Mouse (Mus musculus) kidney, adult 2 months (tissue): ENCODE results near the gene Phf20. TPM values are rescaled to one million over a fixed set of nuclear protein-coding genes. Genes with fewer than 3 reads are reported as not detected.

Source experiments
- DNase-seq: peaks from one replicate; pipeline ENCODE4 v3.0.0; 2021
- H3K27ac ChIP-seq: fragments of 200-500 bp; 2 replicates; pipeline ENCODE4 v1.5.1; 2012; ENCODE audit warnings: low read depth, low read length, control low read depth, inconsistent platforms; ENCODE audit not compliant: insufficient read depth
- H3K27me3 ChIP-seq: fragments of 200-500 bp; replicated peaks from 2 replicates; pipeline ENCODE4 v1.6.1; 2012; ENCODE audit warnings: mild to moderate bottlenecking, moderate library complexity, low read length, inconsistent platforms; ENCODE audit not compliant: control insufficient read depth, insufficient read depth
- H3K36me3 ChIP-seq: fragments of 200-500 bp; 2 replicates; pipeline ENCODE4 v1.6.1; 2012; ENCODE audit warnings: mild to moderate bottlenecking, moderate library complexity, low read length, inconsistent platforms; ENCODE audit not compliant: control insufficient read depth, insufficient read depth
- H3K4me1 ChIP-seq: fragments of 200-500 bp; 2 replicates; pipeline ENCODE4 v1.6.1; 2011; ENCODE audit warnings: low read length; ENCODE audit not compliant: control insufficient read depth, insufficient read depth
- H3K4me3 ChIP-seq: fragments of 200-500 bp; 2 replicates; pipeline ENCODE4 v1.5.1; 2011; ENCODE audit warnings: mild to moderate bottlenecking, low read depth, low read length, control low read depth; ENCODE audit not compliant: insufficient read depth
- CTCF ChIP-seq: fragments of 200-500 bp; conservative IDR thresholded peaks from 2 replicates; pipeline ENCODE4 v1.5.1; 2011; ENCODE audit warnings: low read depth, mild to moderate bottlenecking, control low read depth, low read length, moderate library complexity, mixed read lengths; ENCODE audit not compliant: insufficient read depth, insufficient read length
- POLR2A ChIP-seq: fragments of 200-500 bp; IDR thresholded peaks from one replicate; pipeline ENCODE4 v1.6.1; 2011; ENCODE audit warnings: low read depth, low read length, control low read depth
- WGBS: fragments of 180-500 bp; shearing (Covaris S2); methylation state at CpG from one replicate; pipeline ENCODE4 v1.1.7; 2018; 5-methylcytosine and 5-hydroxymethylcytosine counted together
- polyA plus RNA-seq: library from polyadenylated mRNA; depleted of rRNA; stranded (reverse); fragments of >200 nt; gene quantifications from 2 replicates; pipeline ENCODE4 v1.2.3, GENCODE M21; 2012; rRNA removed

Gene Phf20
- polyA plus RNA-seq, 1 experiment, result 14.6 TPM

GRCm38 (mm10) chr2:156351243-156351642 is 155.0 kb downstream of the Phf20 start:
- 88% methylated on average over 7 of the region's 7 CpGs for WGBS
- H3K27ac ChIP-seq, result no peak overlapping the region
- DNase-seq, result no peak
- H3K4me3 ChIP-seq, result no peak overlapping the region
- H3K4me1 ChIP-seq, result no peaks in the 10 kb centered on the region
- H3K36me3 ChIP-seq, result no peaks in the 10 kb centered on the region
- no peak for TF ChIP-seq POLR2A
- TF ChIP-seq CTCF, result peak; percentile 31; the same call in 1 of the 2 replicates
- H3K27me3 ChIP-seq, result no peaks in the 10 kb centered on the region

GRCm38 (mm10) chr2:156352413-156353165 is 156.3 kb downstream of the Phf20 start:
- no peak overlapping the region for H3K27ac ChIP-seq
- WGBS, result 83% methylated on average over 8 of the region's 8 CpGs
- no peaks in the 10 kb centered on the region for H3K4me1 ChIP-seq
- DNase-seq, result peak; percentile 21
- H3K36me3 ChIP-seq, result no peaks in the 10 kb centered on the region
- no peaks in the 10 kb centered on the region for H3K27me3 ChIP-seq
- 0 out of 2 replicates have a peak, but pooled peaks have one; percentile 17 for TF ChIP-seq CTCF
- TF ChIP-seq POLR2A, result no peak
- no peak overlapping the region for H3K4me3 ChIP-seq

- DNase-seq, result peak; percentile 44
- H3K4me3 ChIP-seq, result no peak overlapping the region
- H3K27ac ChIP-seq, result no peak overlapping the region
- H3K27me3 ChIP-seq, result no peaks in the 10 kb centered on the region
- TF ChIP-seq CTCF, result no peak
- no peak for TF ChIP-seq POLR2A
- no peaks in the 10 kb centered on the region for H3K4me1 ChIP-seq
- WGBS, result 50% methylated on average over 7 of the region's 7 CpGs
- H3K36me3 ChIP-seq, result no peaks in the 10 kb centered on the region
Observed at GRCm38 (mm10) chr2:156353265-156353692, 157.0 kb downstream of the Phf20 start.

GRCm38 (mm10) chr2:156356031-156356430 is 159.8 kb downstream of the Phf20 start:
- Histone ChIP-seq H3K4me1 (no peaks in the 10 kb centered on the region), H3K27ac (peak overlapping the region; percentile 92), H3K36me3 (no peaks in the 10 kb centered on the region), H3K27me3 (no peaks in the 10 kb centered on the region), H3K4me3 (no peak overlapping the region)
- TF ChIP-seq POLR2A (no peak), CTCF (no peak)
- peak; percentile 96 for DNase-seq
- WGBS, result 22% methylated on average over 7 of the region's 7 CpGs

Other genes with a start within 250 kb of the Phf20 start
- gene Cep250, start 240.0 kb upstream of the Phf20 start, polyA plus RNA-seq, result 6.6 and 6.9 TPM in 2 replicates
- 2.6 and 2.9 TPM in 2 replicates for gene 6430550D23Rik, start 188.5 kb upstream of the Phf20 start, polyA plus RNA-seq
- gene Ergic3, start 188.4 kb upstream of the Phf20 start, polyA plus RNA-seq, result 327 and 345 TPM in 2 replicates
- gene Fer1l4, start 143.5 kb upstream of the Phf20 start, polyA plus RNA-seq, result 0.38 and 0.67 TPM in 2 replicates
- 3.3 and 3.6 TPM in 2 replicates for gene Spag4, start 131.3 kb upstream of the Phf20 start, polyA plus RNA-seq
- gene Cpne1, start 84.5 kb upstream of the Phf20 start, polyA plus RNA-seq, result 57.2 and 72.4 TPM in 2 replicates
- gene Rbm12, start 84.5 kb upstream of the Phf20 start, polyA plus RNA-seq, result 13.2 and 14.8 TPM in 2 replicates
- gene Gm28036, start 69.4 kb upstream of the Phf20 start, polyA plus RNA-seq, result 1.9 and 2.6 TPM in 2 replicates
- gene Romo1, start 52.4 kb upstream of the Phf20 start, polyA plus RNA-seq, result 396 and 507 TPM in 2 replicates
- gene Nfs1, start 52.3 kb upstream of the Phf20 start, polyA plus RNA-seq, result 112 and 138 TPM in 2 replicates
- gene Rbm39, start 16.2 kb upstream of the Phf20 start, polyA plus RNA-seq, result 31.1 and 39.3 TPM in 2 replicates
- 2.5 and 2.8 TPM in 2 replicates for gene Cnbd2, start 115.8 kb downstream of the Phf20 start, polyA plus RNA-seq
- 154 and 230 TPM in 2 replicates for gene Scand1, start 116.2 kb downstream of the Phf20 start, polyA plus RNA-seq
- 38.1 and 38.7 TPM in 2 replicates for gene Epb41l1, start 224.4 kb downstream of the Phf20 start, polyA plus RNA-seq